Mouse (Mus musculus): ENCODE measurements around the gene Zbtb18.

Gene Zbtb18

GRCm38 (mm10) chr1:177483612-177484011, 41.5 kb downstream of the Zbtb18 start:
- no peak for DNase-seq (ENCODE audit: low read depth)

- DNase-seq (ENCODE audit: low read depth), result no peak
These were observed 42.1 kb downstream of the Zbtb18 start for GRCm38 (mm10) chr1:177484280-177484679.

- DNase-seq (ENCODE audit: low read depth), result no peak
These were observed 42.5 kb downstream of the Zbtb18 start for GRCm38 (mm10) chr1:177484680-177485079.

GRCm38 (mm10) chr1:177489844-177490243, 47.7 kb downstream of the Zbtb18 start:
- no peak for DNase-seq (ENCODE audit: low read depth)

GRCm38 (mm10) chr1:177490808-177491207, 48.7 kb downstream of the Zbtb18 start:
- no peak for DNase-seq (ENCODE audit: low read depth)

GRCm38 (mm10) chr1:177491280-177491679, 49.1 kb downstream of the Zbtb18 start:
- DNase-seq (ENCODE audit: low read depth), result no peak

GRCm38 (mm10) chr1:177494306-177494705, 52.2 kb downstream of the Zbtb18 start:
- DNase-seq (ENCODE audit: low read depth), result no peak

GRCm38 (mm10) chr1:177494913-177495542, 52.9 kb downstream of the Zbtb18 start:
- DNase-seq (ENCODE audit: low read depth), result no peak
